Mouse (Mus musculus): ENCODE measurements around the gene 3110040N11Rik. TPM values are rescaled to one million over a fixed set of nuclear protein-coding genes. Genes with fewer than 3 reads are reported as not detected.

3110040N11Rik gene
- total RNA-seq, 2 experiments from 2014 or later = 24.2 to 29.0 TPM

DNA sequence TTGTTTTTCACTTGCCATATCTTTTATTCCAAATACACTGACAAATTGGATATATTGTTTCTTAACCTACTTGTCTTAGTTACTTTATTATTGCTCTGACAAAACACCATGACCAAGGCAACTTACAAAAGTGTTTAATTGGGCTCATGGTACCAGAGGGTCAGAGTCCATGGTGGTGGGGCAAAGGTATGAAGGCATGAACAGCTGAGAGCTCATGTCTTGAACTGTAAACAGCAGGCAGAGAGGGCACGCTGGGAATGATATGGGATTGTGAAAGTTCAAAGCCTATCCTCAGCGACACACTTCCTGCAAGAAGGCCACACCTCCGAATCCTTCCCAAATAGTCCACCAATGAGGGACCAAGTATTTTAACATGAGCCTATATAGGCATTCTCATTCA is 41.3 kb downstream of the 3110040N11Rik start:
- intact Hi-C loops (cut with DNase I) = no loop called here
- no peak for DNase-seq (ENCODE audit: low spot score in 2 of 2)

- intact Hi-C loops (cut with DNase I) = loop anchor here (5.0 kb wide), 1 partner anchor 557 kb away; no protein-coding TSS in a partner anchor
- no peak for DNase-seq (ENCODE audit: low spot score in 2 of 2)
Observed at GRCm38 (mm10) chr7:81744145-81744544, 45.1 kb downstream of the 3110040N11Rik start.

GRCm38 (mm10) chr7:81740010-81740409 is 49.3 kb downstream of the 3110040N11Rik start:
- intact Hi-C loops (cut with DNase I) = loop anchor here (5.0 kb wide), 1 partner anchor 553 kb away; no protein-coding TSS in a partner anchor
- no peak for DNase-seq (ENCODE audit: low spot score in 2 of 2)

DNA sequence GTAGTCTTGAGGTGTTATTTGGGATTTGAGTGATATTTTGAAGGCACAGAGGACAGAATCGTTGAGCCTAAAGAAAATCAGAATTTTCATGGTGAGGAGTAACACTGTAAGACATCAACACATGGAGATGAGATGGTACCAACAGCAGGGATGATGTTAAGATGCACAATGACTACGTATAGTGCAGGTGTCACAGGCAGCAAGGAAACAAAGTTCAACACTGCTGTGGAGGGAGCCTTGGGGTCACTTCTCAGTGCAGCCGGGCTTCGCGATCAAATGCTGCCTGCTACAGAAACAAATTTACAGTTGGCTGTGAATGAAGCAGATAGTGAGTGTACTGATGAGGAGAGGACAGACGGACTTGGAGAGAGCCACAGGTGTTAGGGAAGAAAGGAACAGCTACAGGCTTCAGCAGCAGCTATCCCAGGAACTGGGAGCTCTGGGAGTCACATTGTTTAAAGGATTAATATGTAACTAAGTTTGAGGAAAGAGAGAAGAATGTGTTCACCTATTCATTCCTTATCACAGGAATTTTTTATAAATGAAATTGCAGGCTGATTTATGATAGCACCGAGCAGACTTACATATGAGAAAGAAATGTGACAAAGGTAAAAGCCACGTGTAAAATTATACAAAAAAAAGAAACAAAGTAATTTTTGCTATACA is 50.4 kb downstream of the 3110040N11Rik start:
- DNase-seq (ENCODE audit: low spot score in 2 of 2) = no peak
- intact Hi-C loops (cut with DNase I) = no loop called here

DNA sequence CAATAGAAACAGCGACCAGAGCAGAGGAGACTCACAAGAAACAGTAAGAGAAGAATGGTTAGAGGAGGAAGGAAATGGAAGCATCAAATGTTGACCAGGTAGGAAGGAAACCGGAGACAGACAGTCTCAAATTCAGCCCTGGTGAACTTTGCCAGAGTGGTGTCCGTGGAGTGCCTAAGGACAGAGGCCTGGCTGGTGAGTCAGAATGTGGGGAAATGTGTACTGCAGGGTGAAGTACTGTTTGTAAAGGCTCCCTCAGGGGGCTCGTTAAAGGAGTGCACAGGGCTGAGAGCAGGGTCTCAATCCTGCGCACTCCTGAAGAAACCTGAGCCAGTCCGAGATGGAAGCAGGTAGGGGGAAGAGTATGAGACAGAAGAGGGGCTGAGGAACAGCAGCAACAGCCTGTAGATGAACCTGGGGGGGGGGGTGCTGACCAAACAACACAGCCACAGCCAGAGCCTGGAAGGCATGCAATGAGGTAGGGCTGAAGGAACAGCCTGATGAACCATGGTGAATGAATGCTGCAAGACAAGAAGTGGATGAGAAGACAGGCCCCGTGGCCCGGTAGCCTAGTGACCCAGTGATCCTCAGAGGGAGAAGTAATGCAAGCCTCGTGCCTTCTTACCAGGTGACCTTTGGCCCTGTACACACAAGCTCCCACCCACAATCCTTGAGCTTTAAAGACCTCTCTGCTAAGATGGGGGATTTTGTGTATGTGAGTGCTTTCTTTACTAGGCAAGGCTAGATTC is 53.8 kb downstream of the 3110040N11Rik start:
- no peak for DNase-seq (ENCODE audit: low spot score in 2 of 2)
- intact Hi-C loops (cut with DNase I) = no loop called here

GRCm38 (mm10) chr7:81732183-81733089 is 56.8 kb downstream of the 3110040N11Rik start:
- intact Hi-C loops (cut with DNase I) = no loop called here
- no peak for DNase-seq (ENCODE audit: low spot score in 2 of 2)

Other genes starting within 250 kb of the 3110040N11Rik start
- gene Fsd2, start 222.5 kb downstream of the 3110040N11Rik start, total RNA-seq (2021) = under 1 TPM in 1 of 2 experiments, not detected in 1; 0.16 TPM
- 10 to 100 TPM; 13.7 to 15.8 TPM for gene Whamm, start 218.2 kb downstream of the 3110040N11Rik start, total RNA-seq (2021)
- gene Homer2, start 82.0 kb downstream of the 3110040N11Rik start, total RNA-seq (2021) = 10 to 100 TPM; 67.2 to 77.5 TPM
- gene Ramac, start 26.6 kb downstream of the 3110040N11Rik start, total RNA-seq (2021) = 10 to 100 TPM; 77.8 to 85.5 TPM
- gene Btbd1, start 40.0 kb upstream of the 3110040N11Rik start, total RNA-seq (2021) = 100 to 1,000 TPM; 120 to 123 TPM
- gene Gm10160, start 66.3 kb upstream of the 3110040N11Rik start, total RNA-seq (2021) = not detected
- gene Tm6sf1, start 69.5 kb upstream of the 3110040N11Rik start, total RNA-seq (2021) = 10 to 100 TPM; 29.5 to 30.0 TPM
- 10 to 100 TPM; 71.9 to 73.0 TPM for gene Hdgfl3, start 145.0 kb upstream of the 3110040N11Rik start, total RNA-seq (2021)
- gene Bnc1, start 202.8 kb upstream of the 3110040N11Rik start, total RNA-seq (2021) = not detected

All from left cerebral cortex, postnatal 25 days (tissue).